Mouse (Mus musculus) T-helper 2 cell (primary cell): ENCODE results near the gene Rai1.

Source experiments
- in situ Hi-C: fragments of 300-600 bp; cut with MboI, MseI; formaldehyde crosslinking; loops from one replicate; pipeline ENCODE4 v1.15.1; 2025; ENCODE audit warnings: high pct_unique_total_duplicates

Rai1 gene

GRCm38 (mm10) chr11:60094909-60095810 is 9.7 kb upstream of the Rai1 start:
- in situ Hi-C loops = no loop called here

GRCm38 (mm10) chr11:60099555-60100186 is 5.1 kb upstream of the Rai1 start:
- in situ Hi-C loops = loop anchor here (10.0 kb wide), 2 partner anchors 315 to 1885 kb away; partner anchors contain the start of genes Atpaf2 and Gid4

GRCm38 (mm10) chr11:60100827-60101555 is 3.8 kb upstream of the Rai1 start:
- in situ Hi-C loops = loop anchor here (10.0 kb wide), 2 partner anchors 314 to 1886 kb away; partner anchors contain the start of genes Atpaf2 and Gid4

GRCm38 (mm10) chr11:60101986-60102385 is 2.8 kb upstream of the Rai1 start:
- in situ Hi-C loops = loop anchor here (10.0 kb wide), 2 partner anchors 313 to 1887 kb away; partner anchors contain the start of genes Atpaf2 and Gid4

- in situ Hi-C loops = loop anchor here (10.0 kb wide), 2 partner anchors 312 to 1888 kb away; partner anchors contain the start of genes Atpaf2 and Gid4
Observed at GRCm38 (mm10) chr11:60102664-60103063, 2.1 kb upstream of the Rai1 start.

GRCm38 (mm10) chr11:60103567-60103966 is 1.2 kb upstream of the Rai1 start:
- in situ Hi-C loops = loop anchor here (10.0 kb wide), 2 partner anchors 311 to 1889 kb away; partner anchors contain the start of genes Atpaf2 and Gid4

GRCm38 (mm10) chr11:60105593-60106542 is 1.1 kb downstream of the Rai1 start:
- in situ Hi-C loops = loop anchor here (5.0 to 10.0 kb wide), 3 partner anchors 106 to 1891 kb away; partner anchors contain the start of genes Atpaf2 and Gid4

GRCm38 (mm10) chr11:60106543-60107110 is 1.8 kb downstream of the Rai1 start:
- in situ Hi-C loops = loop anchor here (5.0 to 10.0 kb wide), 3 partner anchors 106 to 1892 kb away; partner anchors contain the start of genes Atpaf2 and Gid4

GRCm38 (mm10) chr11:60107449-60107848 is 2.6 kb downstream of the Rai1 start:
- in situ Hi-C loops = loop anchor here (5.0 to 10.0 kb wide), 3 partner anchors 105 to 1893 kb away; partner anchors contain the start of genes Atpaf2 and Gid4

GRCm38 (mm10) chr11:60108631-60109172 is 3.9 kb downstream of the Rai1 start:
- in situ Hi-C loops = loop anchor here (5.0 to 10.0 kb wide), 3 partner anchors 104 to 1894 kb away; partner anchors contain the start of genes Atpaf2 and Gid4

GRCm38 (mm10) chr11:60110386-60110785 is 5.6 kb downstream of the Rai1 start:
- in situ Hi-C loops = no loop called here

GRCm38 (mm10) chr11:60111576-60111975 is 6.8 kb downstream of the Rai1 start:
- in situ Hi-C loops = no loop called here

GRCm38 (mm10) chr11:60113624-60114023 is 8.8 kb downstream of the Rai1 start:
- in situ Hi-C loops = no loop called here

- in situ Hi-C loops = loop anchor here (5.0 kb wide), 1 partner anchor 58 kb away; no protein-coding TSS in a partner anchor
Observed at GRCm38 (mm10) chr11:60114296-60115023, 9.6 kb downstream of the Rai1 start.

GRCm38 (mm10) chr11:60115024-60115538 is 10.3 kb downstream of the Rai1 start:
- in situ Hi-C loops = loop anchor here (5.0 kb wide), 1 partner anchor 57 kb away; no protein-coding TSS in a partner anchor

GRCm38 (mm10) chr11:60115638-60116276 is 10.9 kb downstream of the Rai1 start:
- in situ Hi-C loops = loop anchor here (5.0 kb wide), 1 partner anchor 57 kb away; no protein-coding TSS in a partner anchor

GRCm38 (mm10) chr11:60120586-60121262 is 15.9 kb downstream of the Rai1 start:
- in situ Hi-C loops = no loop called here
